Mouse (Mus musculus) v-Abl transformed pro-B cells (cell line): Measurements from ENCODE around the gene Pheta1.

ENCODE experiments used
- in situ Hi-C, 2 experiments: fragments of 400-800 bp; cut with MboI; formaldehyde crosslinking; loops; one replicate each; pipeline ENCODE4 v1.15.1; 2025; ENCODE audit not compliant: unreplicated experiment in 2 of 2

Pheta1 gene

GRCm38 (mm10) chr5:121848743-121849142 lies at the start of gene Pheta1:
Pheta1 (plus strand) TSS chr5:121848984.
- in situ Hi-C loops, result loop anchor here (5.0 to 10.0 kb wide), 3 partner anchors 36 to 224 kb away; no protein-coding TSS in a partner anchor

- in situ Hi-C loops, result no loop called here
Observed at GRCm38 (mm10) chr5:121807186-121807585, 41.6 kb upstream of the Pheta1 start.

GRCm38 (mm10) chr5:121808202-121808601 lies 40.6 kb upstream of the Pheta1 start:
- in situ Hi-C loops, result no loop called here

- in situ Hi-C loops, result loop anchor here (5.0 kb wide), 2 partner anchors 38 to 68 kb away; partner anchors contain the start of gene Pheta1 (in 2 of the 2)
Observed at GRCm38 (mm10) chr5:121809667-121810224, 39.0 kb upstream of the Pheta1 start.

- in situ Hi-C loops, result loop anchor here (5.0 kb wide), 2 partner anchors 37 to 67 kb away; partner anchors contain the start of gene Pheta1 (in 2 of the 2)
Observed at GRCm38 (mm10) chr5:121810331-121811151, 38.2 kb upstream of the Pheta1 start.

GRCm38 (mm10) chr5:121811485-121811931 lies 37.3 kb upstream of the Pheta1 start:
- in situ Hi-C loops, result loop anchor here (5.0 kb wide), 2 partner anchors 36 to 66 kb away; partner anchors contain the start of gene Pheta1 (in 2 of the 2)

- in situ Hi-C loops, result loop anchor here (5.0 kb wide), 2 partner anchors 35 to 65 kb away; partner anchors contain the start of gene Pheta1 (in 2 of the 2)
Observed at GRCm38 (mm10) chr5:121812526-121813243, 36.1 kb upstream of the Pheta1 start.

GRCm38 (mm10) chr5:121813744-121814143 lies 35.0 kb upstream of the Pheta1 start:
- in situ Hi-C loops, result loop anchor here (5.0 kb wide), 2 partner anchors 34 to 64 kb away; partner anchors contain the start of gene Pheta1 (in 2 of the 2)

GRCm38 (mm10) chr5:121815067-121815466 lies 33.7 kb upstream of the Pheta1 start:
- in situ Hi-C loops, result no loop called here

- in situ Hi-C loops, result no loop called here
Observed at GRCm38 (mm10) chr5:121815867-121816380, 32.9 kb upstream of the Pheta1 start.

GRCm38 (mm10) chr5:121816611-121817010 lies 32.2 kb upstream of the Pheta1 start:
- in situ Hi-C loops, result no loop called here

GRCm38 (mm10) chr5:121817551-121817950 lies 31.2 kb upstream of the Pheta1 start:
- in situ Hi-C loops, result no loop called here

- in situ Hi-C loops, result no loop called here
Observed at GRCm38 (mm10) chr5:121818401-121818800, 30.4 kb upstream of the Pheta1 start.

- in situ Hi-C loops, result no loop called here
Observed at GRCm38 (mm10) chr5:121818862-121819261, 29.9 kb upstream of the Pheta1 start.

GRCm38 (mm10) chr5:121819559-121819958 lies 29.2 kb upstream of the Pheta1 start:
- in situ Hi-C loops, result no loop called here

- in situ Hi-C loops, result no loop called here
Observed at GRCm38 (mm10) chr5:121820161-121820560, 28.6 kb upstream of the Pheta1 start.

- in situ Hi-C loops, result no loop called here
Observed at GRCm38 (mm10) chr5:121820657-121821056, 28.1 kb upstream of the Pheta1 start.

GRCm38 (mm10) chr5:121821116-121821515 lies 27.7 kb upstream of the Pheta1 start:
- in situ Hi-C loops, result no loop called here

GRCm38 (mm10) chr5:121821552-121821951 lies 27.2 kb upstream of the Pheta1 start:
- in situ Hi-C loops, result no loop called here

GRCm38 (mm10) chr5:121822786-121823505 lies 25.8 kb upstream of the Pheta1 start:
- in situ Hi-C loops, result no loop called here
